Mouse (Mus musculus): Measurements from ENCODE around the gene 4930524N10Rik. TPM values are rescaled to one million over a fixed set of nuclear protein-coding genes. Genes with fewer than 3 reads are reported as not detected.

Gene 4930524N10Rik
- polyA plus RNA-seq (2016; fragmentation: Nextera tagmentation; extraction: Ambion mirVana) = not detected in 2 replicates

DNA sequence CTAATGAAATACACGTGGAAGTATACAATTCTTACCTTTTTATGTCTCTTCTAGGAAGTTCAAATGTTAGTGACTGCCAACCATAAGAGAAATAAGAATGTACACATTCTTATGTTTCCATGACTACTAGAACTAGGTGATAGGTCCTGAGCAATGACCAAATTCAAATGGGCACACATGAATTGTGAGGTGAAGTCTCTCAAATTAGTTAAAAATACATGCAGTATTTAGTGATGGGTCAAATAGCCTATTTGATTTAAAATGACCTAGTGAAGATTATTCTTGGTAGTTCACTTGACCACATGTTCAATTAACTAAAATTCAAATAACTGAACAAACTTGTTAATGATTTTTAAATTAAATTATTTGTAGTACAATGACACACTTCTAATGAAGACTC lies at the start of gene 4930524N10Rik:
TSS of gene 4930524N10Rik (minus strand) at position 101 of the 400 bp plus-strand sequence.
- Histone ChIP-seq H3K4me1 (no peaks in the 10 kb centered on the region), H3K27me3 (replicated peaks; ENCODE audit: low read depth, poor library complexity, severe bottlenecking) (no peaks in the 10 kb centered on the region), H3K4me3 (no peak within 1 kb of the TSS), H3K36me3 (replicated peaks) (no peaks in the 10 kb centered on the region), H3K9me3 (peaks cover 7% of the 10 kb centered on the region; the same call in 1 of the 2 replicates), H3K27ac (replicated peaks) (no peak within 1 kb of the TSS)
- WGBS = 30% methylated on average over 1 of the region's 1 CpGs
- DNase-seq (ENCODE audit: low spot score) = no peak

DNA sequence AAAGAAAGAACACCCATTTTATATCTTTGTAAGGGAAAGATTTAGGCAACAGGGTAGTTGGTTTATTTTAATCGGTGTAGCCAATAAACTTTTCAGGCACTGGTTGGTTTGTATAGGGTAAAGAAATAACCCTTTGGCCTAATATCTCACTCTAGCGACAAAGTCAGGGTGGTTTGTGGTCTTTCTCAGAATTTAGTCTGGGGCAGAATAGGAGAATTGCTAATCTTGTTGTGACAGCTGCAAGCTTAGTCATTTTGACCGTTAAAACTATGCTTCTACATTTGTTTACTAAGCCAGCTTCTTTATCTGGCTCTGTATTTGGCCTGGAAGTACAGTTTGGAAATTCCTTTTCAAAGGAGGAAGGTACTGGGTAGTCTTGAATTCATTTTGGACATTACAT lies 6.8 kb upstream of the 4930524N10Rik start:
- no peak for DNase-seq (ENCODE audit: low spot score)
- Histone ChIP-seq H3K9me3 (peaks cover 16% of the 10 kb centered on the region), H3K4me3 (no peak overlapping the region), H3K36me3 (replicated peaks) (no peaks in the 10 kb centered on the region), H3K4me1 (no peaks in the 10 kb centered on the region), H3K27me3 (replicated peaks; ENCODE audit: low read depth, poor library complexity, severe bottlenecking) (no peaks in the 10 kb centered on the region), H3K27ac (replicated peaks) (no peak overlapping the region)
- 86% methylated on average over 3 of the region's 3 CpGs for WGBS

DNA sequence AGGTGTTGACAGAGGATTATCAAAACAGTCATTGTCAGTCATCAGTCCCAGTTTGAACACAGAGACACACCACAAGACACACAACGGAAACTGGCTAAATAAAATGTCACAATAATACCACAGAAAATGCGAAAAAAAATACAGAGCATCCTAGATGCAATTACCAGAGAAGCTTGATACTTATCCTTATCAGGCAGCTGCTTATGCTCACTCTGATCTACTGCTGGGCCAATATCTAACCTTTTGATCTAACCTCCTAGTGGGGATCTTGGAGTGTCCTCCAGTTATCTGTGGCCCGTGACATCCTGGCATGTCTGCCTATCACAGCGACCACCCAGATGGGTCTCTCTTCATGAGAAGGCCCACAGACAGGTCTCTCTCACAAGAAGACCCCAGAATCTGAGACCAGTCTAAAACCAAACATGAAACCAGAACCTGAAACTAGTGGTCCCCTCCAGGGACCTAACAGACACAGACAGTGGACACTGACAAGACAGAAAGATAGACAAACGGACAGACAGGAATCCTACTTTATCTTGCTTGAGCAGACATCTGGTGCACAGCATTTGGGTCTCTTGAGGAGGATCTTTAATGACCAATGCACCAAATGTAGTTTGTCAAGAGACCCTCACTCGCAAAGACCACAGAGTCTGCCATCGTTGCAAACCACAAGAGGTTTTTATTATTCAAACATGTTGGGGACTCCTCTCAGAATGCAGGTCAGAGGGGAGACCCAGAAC lies 6.3 kb upstream of the 4930524N10Rik start:
- peaks cover 16% of the 10 kb centered on the region for H3K9me3 ChIP-seq
- DNase-seq (ENCODE audit: low spot score) = no peak
- no peaks in the 10 kb centered on the region for H3K36me3 ChIP-seq (replicated peaks)
- H3K27ac ChIP-seq (replicated peaks) = no peak overlapping the region
- no peaks in the 10 kb centered on the region for H3K4me1 ChIP-seq
- no peaks in the 10 kb centered on the region for H3K27me3 ChIP-seq (replicated peaks; ENCODE audit: low read depth, poor library complexity, severe bottlenecking)
- no peak overlapping the region for H3K4me3 ChIP-seq
- WGBS = 92% methylated on average over 7 of the region's 7 CpGs

DNA sequence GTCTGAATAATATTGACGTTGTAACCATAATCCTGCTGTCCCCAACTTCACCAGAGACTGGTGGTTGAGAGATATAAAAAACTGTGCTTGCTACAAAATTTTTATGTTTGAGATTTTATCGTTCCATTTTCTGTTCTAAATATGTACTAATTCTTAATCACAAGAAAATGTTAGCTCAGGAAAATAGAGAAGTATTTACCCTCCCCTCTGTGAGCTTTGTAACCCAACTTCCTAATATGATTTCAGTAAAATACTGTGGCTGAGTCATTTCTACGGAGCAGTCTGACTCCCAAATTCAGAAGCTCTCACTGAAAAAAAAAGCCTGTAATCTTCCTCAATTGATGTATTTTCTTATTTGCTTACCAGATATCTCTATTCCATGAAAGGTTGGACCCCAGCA lies 4.7 kb upstream of the 4930524N10Rik start:
- Histone ChIP-seq H3K4me1 (no peaks in the 10 kb centered on the region), H3K27ac (replicated peaks) (no peak overlapping the region), H3K27me3 (replicated peaks; ENCODE audit: low read depth, poor library complexity, severe bottlenecking) (no peaks in the 10 kb centered on the region), H3K9me3 (peaks cover 16% of the 10 kb centered on the region), H3K36me3 (replicated peaks) (no peaks in the 10 kb centered on the region), H3K4me3 (no peak overlapping the region)
- WGBS = 87% methylated on average over 3 of the region's 3 CpGs
- no peak for DNase-seq (ENCODE audit: low spot score)

Other genes starting within 250 kb of the 4930524N10Rik start
- not detected in 2 replicates for gene Gm15140, start 222.7 kb downstream of the 4930524N10Rik start, polyA plus RNA-seq (2016; fragmentation: Nextera tagmentation; extraction: Ambion mirVana)
- gene Samt4, start 138.6 kb upstream of the 4930524N10Rik start, polyA plus RNA-seq (2016; fragmentation: Nextera tagmentation; extraction: Ambion mirVana) = not detected in 2 replicates
- not detected in 2 replicates for gene Samt2, start 236.0 kb upstream of the 4930524N10Rik start, polyA plus RNA-seq (2016; fragmentation: Nextera tagmentation; extraction: Ambion mirVana)

Data from embryonic facial prominence, embryonic 10.5 days (tissue).